Mouse (Mus musculus) heart, adult 2 months (tissue): ENCODE data around the gene Urm1.
"Not testable (repeated sequence)": the region's sequence is repeated elsewhere in the genome, so short reads cannot be mapped to it uniquely, and the experiment has no call there.

Experiments
- CTCF ChIP-seq: fragments of 200-600 bp; IDR thresholded peaks from 2 replicates; pipeline ENCODE4 v1.8.1; 2022; ENCODE audit warnings: antibody characterized with exemption, mild to moderate bottlenecking, moderate library complexity
- EP300 ChIP-seq: fragments of 200-500 bp; IDR thresholded peaks from 2 replicates; pipeline ENCODE4 v1.6.1; 2011; ENCODE audit warnings: low read depth, low read length, control low read depth; ENCODE audit not compliant: insufficient read depth
- POLR2A ChIP-seq: fragments of 200-500 bp; IDR thresholded peaks from 2 replicates; pipeline ENCODE4 v1.6.1; 2011; ENCODE audit warnings: mild to moderate bottlenecking, low read depth, low read length, control low read depth; ENCODE audit not compliant: insufficient read depth

GRCm38 (mm10) chr2:29886659-29887292 is 66.9 kb downstream of the Urm1 start:
- TF ChIP-seq EP300, POLR2A: not testable (repeated sequence)
- TF ChIP-seq CTCF: peak; percentile 44
